Mouse (Mus musculus): Measurements from ENCODE around the gene C1qtnf1.

DNA sequence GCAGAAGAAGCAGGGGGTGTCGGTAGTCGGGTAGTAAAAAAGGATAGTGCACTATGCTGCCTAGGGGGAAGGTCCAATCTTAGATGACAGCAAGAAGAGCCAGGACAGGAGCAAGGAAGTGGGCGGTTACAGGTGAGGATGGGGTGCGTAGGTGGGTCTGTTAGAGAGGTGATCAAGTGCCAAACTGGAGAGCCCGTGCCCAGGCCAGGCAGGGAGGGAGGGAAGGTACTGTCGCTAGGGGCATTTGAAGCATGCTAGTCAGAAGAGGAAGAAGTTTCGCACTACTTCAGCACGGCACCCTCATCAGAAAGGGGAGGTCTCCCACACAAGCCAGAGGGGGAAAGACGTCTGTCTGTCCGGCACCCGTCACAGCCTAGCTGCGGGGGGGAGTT lies 9.6 kb upstream of the C1qtnf1 start:
- no peak for TF ChIP-seq EP300 (IDR thresholded peaks at IDR 0.05; ENCODE audit: low read depth)
- no peak for TF ChIP-seq CTCF (IDR thresholded peaks at IDR 0.05; ENCODE audit: low read depth)
